Comparison of ENCODE assay signal across 8 mouse cellular contexts in genomic region chr9:62980777-62981202, GRCm38 (mm10). TPM values are rescaled to one million over a fixed set of nuclear protein-coding genes. Genes with fewer than 3 reads are reported as not detected.
DNase-seq lines count a peak whose midpoint lies in the region; ATAC-seq and TF ChIP-seq lines count a peak whose summit lies in the region.

No protein-coding gene starts in this region.

- DNase-seq in brain, embryonic 14.5 days (ENCODE audit: low read depth): peak; percentile 99
- peak; percentile 77 for DNase-seq in liver, adult 2 months (ENCODE audit: extremely low read depth, low read depth, low spot score)
- peak; percentile 98 for DNase-seq in splenic B cell, adult 2 months (ENCODE audit: low read depth, low spot score)

- peaks cover 37% of the 10 kb centered on the region for H3K4me1 ChIP-seq in erythroblast, embryonic 14.5 days (ENCODE audit: control insufficient read depth)
- peaks cover 8% of the 10 kb centered on the region for H3K4me1 ChIP-seq in heart, embryonic 11.5 days (ENCODE audit: control insufficient read depth, insufficient read depth, low read length)
- peaks cover 17% of the 10 kb centered on the region for H3K4me1 ChIP-seq in kidney, embryonic 16.5 days (ENCODE audit: insufficient read depth, low read length)
- H3K4me1 ChIP-seq in liver, adult 2 months (ENCODE audit: control insufficient read depth, insufficient read depth, low read length): peaks cover 11% of the 10 kb centered on the region

- TF ChIP-seq POLR2A in brain, embryonic 14.5 days (IDR thresholded peaks at IDR 0.05; ENCODE audit: borderline replicate concordance, extremely low read depth, insufficient read depth, insufficient read length, poor library complexity, severe bottlenecking): peak; percentile 94; the same call in 1 of the 2 replicates
- TF ChIP-seq POLR2A in liver, adult 2 months (IDR thresholded peaks at IDR 0.05; ENCODE audit: extremely low read depth, insufficient read depth, low read length): peak; percentile 87
- peak; percentile 67 for TF ChIP-seq POLR2A in myocyte (IDR thresholded peaks at IDR 0.05; ENCODE audit: insufficient read length, low read depth)

- no peaks in the 10 kb centered on the region for H3K9me3 ChIP-seq in erythroblast, embryonic 14.5 days (ENCODE audit: control insufficient read depth, low read length)
- H3K9me3 ChIP-seq in heart, embryonic 11.5 days (replicated peaks; ENCODE audit: control insufficient read depth, low read length): no peaks in the 10 kb centered on the region
- H3K9me3 ChIP-seq in kidney, embryonic 16.5 days (ENCODE audit: low read length): peaks cover 5% of the 10 kb centered on the region; the same call in 1 of the 2 replicates

- H3K27me3 ChIP-seq in C2C12 (ENCODE audit: control insufficient read depth, insufficient read depth, insufficient read length) (no peaks in the 10 kb centered on the region), myocyte (ENCODE audit: control insufficient read depth, insufficient read depth, insufficient read length) (no peaks in the 10 kb centered on the region)
- H3K27me3 ChIP-seq in erythroblast, embryonic 14.5 days (ENCODE audit: control insufficient read depth): no peaks in the 10 kb centered on the region
- H3K27me3 ChIP-seq in heart, embryonic 11.5 days (ENCODE audit: control insufficient read depth, insufficient read depth, low read length): no peaks in the 10 kb centered on the region
- no peaks in the 10 kb centered on the region for H3K27me3 ChIP-seq in kidney, embryonic 16.5 days (ENCODE audit: insufficient read depth, low read length)
- H3K27me3 ChIP-seq in liver, adult 2 months (ENCODE audit: control insufficient read depth, insufficient read depth, low read length): no peaks in the 10 kb centered on the region
- H3K27me3 ChIP-seq in splenic B cell, adult 2 months (ENCODE audit: control insufficient read depth, insufficient read depth, low read length, poor library complexity, severe bottlenecking): no peaks in the 10 kb centered on the region

- H3K79me3 ChIP-seq in C2C12 (ENCODE audit: low read depth): peaks cover 40% of the 10 kb centered on the region

- WGBS in heart, embryonic 11.5 days (ENCODE audit: insufficient replicate concordance): under 1% methylated on average over 38 of the region's 38 CpGs
- WGBS in kidney, embryonic 16.5 days: under 1% methylated on average over 38 of the region's 38 CpGs
- WGBS in liver, adult 2 months: under 1% methylated on average over 38 of the region's 38 CpGs

- H3ac ChIP-seq in C2C12 (ENCODE audit: control insufficient read depth, insufficient read length, low read depth) (peak overlapping the region; percentile 54), myocyte (ENCODE audit: control insufficient read depth, insufficient read length) (peak overlapping the region; percentile 62)

- H3K36me3 ChIP-seq in C2C12 (ENCODE audit: control insufficient read depth, insufficient read depth) (no peaks in the 10 kb centered on the region), myocyte (ENCODE audit: control insufficient read depth, insufficient read depth) (no peaks in the 10 kb centered on the region)
- H3K36me3 ChIP-seq in erythroblast, embryonic 14.5 days (ENCODE audit: control insufficient read depth): peaks cover 2% of the 10 kb centered on the region; the same call in 1 of the 2 replicates
- H3K36me3 ChIP-seq in heart, embryonic 11.5 days (ENCODE audit: control insufficient read depth, insufficient read depth, low read length): no peaks in the 10 kb centered on the region
- H3K36me3 ChIP-seq in kidney, embryonic 16.5 days (ENCODE audit: insufficient read depth, low read length): no peaks in the 10 kb centered on the region
- H3K36me3 ChIP-seq in liver, adult 2 months (ENCODE audit: control insufficient read depth, insufficient read depth, low read length): no peaks in the 10 kb centered on the region
- no peaks in the 10 kb centered on the region for H3K36me3 ChIP-seq in splenic B cell, adult 2 months (ENCODE audit: control insufficient read depth, insufficient read depth, low read length, poor library complexity, severe bottlenecking)

- H3K4me3 ChIP-seq in C2C12 (ENCODE audit: insufficient read depth, poor library complexity, severe bottlenecking) (peak overlapping the region; percentile 69), myocyte (peak overlapping the region; percentile 56)
- peak overlapping the region; percentile 97 for H3K4me3 ChIP-seq in erythroblast, embryonic 14.5 days (replicated peaks)
- peak overlapping the region; percentile 85 for H3K4me3 ChIP-seq in heart, embryonic 11.5 days (ENCODE audit: low read depth, low read length)
- H3K4me3 ChIP-seq in kidney, embryonic 16.5 days (ENCODE audit: low read length): peak overlapping the region; percentile 81
- peak overlapping the region; percentile 92 for H3K4me3 ChIP-seq in liver, adult 2 months (ENCODE audit: insufficient read depth, low read depth, low read length)

- H3K79me2 ChIP-seq in C2C12 (ENCODE audit: control insufficient read depth, insufficient read depth) (peaks cover 44% of the 10 kb centered on the region), myocyte (ENCODE audit: control insufficient read depth, insufficient read depth) (peaks cover 43% of the 10 kb centered on the region)
- peaks cover 21% of the 10 kb centered on the region for H3K79me2 ChIP-seq in liver, adult 2 months (ENCODE audit: control insufficient read depth, insufficient read depth, low read length)

- peak overlapping the region; percentile 93 for H3K27ac ChIP-seq in heart, embryonic 11.5 days (ENCODE audit: low read depth, low read length)
- peak overlapping the region; percentile 97 for H3K27ac ChIP-seq in kidney, embryonic 16.5 days (ENCODE audit: low read length)
- peak overlapping the region; percentile 85 for H3K27ac ChIP-seq in liver, adult 2 months (replicated peaks; ENCODE audit: insufficient read depth, low read depth, low read length)

- TF ChIP-seq CTCF in C2C12 (IDR thresholded peaks at IDR 0.05; ENCODE audit: control insufficient read depth, insufficient read depth, insufficient read length): no peak
- TF ChIP-seq CTCF in brain, embryonic 14.5 days (IDR thresholded peaks at IDR 0.05; ENCODE audit: borderline replicate concordance, extremely low read depth, insufficient read depth, insufficient read length): no peak
- no peak for TF ChIP-seq CTCF in liver, adult 2 months (IDR thresholded peaks at IDR 0.05; ENCODE audit: low read depth, low read length)

- peak overlapping the region; percentile 80 for H3K4me2 ChIP-seq in heart, embryonic 11.5 days
- peak overlapping the region; percentile 70 for H3K4me2 ChIP-seq in kidney, embryonic 16.5 days (replicated peaks; ENCODE audit: low read depth, low read length)
- H3K4me2 ChIP-seq in myocyte (ENCODE audit: low read depth): peak overlapping the region; percentile 71

- H3K9ac ChIP-seq in heart, embryonic 11.5 days (ENCODE audit: low read depth, low read length): peak overlapping the region; percentile 92
- peak overlapping the region; percentile 95 for H3K9ac ChIP-seq in kidney, embryonic 16.5 days (replicated peaks; ENCODE audit: low read length)
- peak overlapping the region; percentile 95 for H3K9ac ChIP-seq in liver, adult 2 months (ENCODE audit: low read depth, low read length)

- ATAC-seq in heart, embryonic 11.5 days (replicated peaks; ENCODE audit: insufficient number of reproducible peaks, low FRiP score, low TSS enrichment): peak; percentile 93
- peak; percentile 95 for ATAC-seq in kidney, embryonic 16.5 days (ENCODE audit: low FRiP score, low TSS enrichment)

TF ChIP-seq in C2C12, 6 proteins besides CTCF, POLR2A, EP300 and RAD21:
- no peak for TF ChIP-seq MYOG (IDR thresholded peaks at IDR 0.05; ENCODE audit: control insufficient read depth, extremely low read depth, insufficient read length)
- no peak for TF ChIP-seq MAX (IDR thresholded peaks at IDR 0.05)
- TF ChIP-seq USF1 (IDR thresholded peaks at IDR 0.05; ENCODE audit: low read depth): no peak
- TF ChIP-seq CEBPB (IDR thresholded peaks at IDR 0.05; ENCODE audit: low read depth): no peak
- no peak for TF ChIP-seq MYOD1 (IDR thresholded peaks at IDR 0.05; ENCODE audit: control insufficient read depth, insufficient read length, low read depth)
- no peak for TF ChIP-seq FOSL1 (IDR thresholded peaks at IDR 0.05; ENCODE audit: insufficient read depth, low read length, poor library complexity, severe bottlenecking)

TF ChIP-seq in myocyte, 11 proteins besides CTCF, POLR2A, EP300 and RAD21:
- TF ChIP-seq POLR2AphosphoS2 (IDR thresholded peaks at IDR 0.05; ENCODE audit: insufficient read length, low read depth): peak; percentile 42
- TF ChIP-seq MAX (IDR thresholded peaks at IDR 0.05; ENCODE audit: low read depth): no peak
- peak; percentile 82 for TF ChIP-seq E2F4 (IDR thresholded peaks at IDR 0.05; ENCODE audit: insufficient read depth)
- peak in 1 of 3 experiments; percentile 49 for TF ChIP-seq MYOD1 (IDR thresholded peaks at IDR 0.05; ENCODE audit: control insufficient read depth in 1 of 3, insufficient read length in 2 of 3, low read depth in 2 of 3)
- peak in 2 of 3 experiments; percentile 17 to 56 for TF ChIP-seq MYOG (IDR thresholded peaks at IDR 0.05; ENCODE audit: control insufficient read depth in 1 of 3, insufficient read depth in 1 of 3, insufficient read length in 2 of 3, low read depth in 2 of 3)

RNA-seq across cellular contexts. Expression of gene Pias1, which starts 6.9 kb away (rescaled TPM):
- polyA plus RNA-seq in C2C12 (2012; fragmentation: generic; extraction: Trizol) (5.2 TPM), myocyte (2012; fragmentation: generic; extraction: Trizol) (5.9 TPM)
- 35.1 and 41.2 TPM in 2 replicates for polyA plus RNA-seq in brain, embryonic 14.5 days (2012; rRNA removed)
- 0.29 and 0.32 TPM in 2 replicates for polyA plus RNA-seq in erythroblast, embryonic 14.5 days (2012)
- polyA plus RNA-seq in heart, embryonic 11.5 days (2014; fragmentation: Nextera tagmentation; extraction: Ambion mirVana): 43.7 and 45.3 TPM in 2 replicates
- polyA plus RNA-seq in kidney, embryonic 16.5 days (2015; fragmentation: Nextera tagmentation; extraction: Ambion mirVana): 58.2 and 63.7 TPM in 2 replicates
- 7.9 and 8.3 TPM in 2 replicates for total RNA-seq in liver, adult 2 months (2014; rRNA removed)
- 8.3 and 12.3 TPM in 2 replicates for polyA plus RNA-seq in liver, adult 2 months (2012; rRNA removed)

Comparison
In these comparisons a context has a peak if more than half of its experiments do, and no peak if none do; other contexts are left out.
1. Peak in every context shown above with its lines: DNase-seq, ATAC-seq, H3K4me3 ChIP-seq and H3K27ac ChIP-seq.